Mouse (Mus musculus) heart, postnatal 0 days (tissue): ENCODE results near the gene Nmi. TPM values are rescaled to one million over a fixed set of nuclear protein-coding genes. Genes with fewer than 3 reads are reported as not detected.

Experiments used
- ATAC-seq: fragments of 200-750 bp; cut with Nextera tagmentation; 2 replicates; pipeline ENCODE4 v1.8.0; 2017; ENCODE audit warnings: low read depth, moderate number of reproducible peaks, moderate library complexity; ENCODE audit not compliant: insufficient read depth
- DNase-seq: peaks from one replicate; pipeline ENCODE4 v3.0.0-alpha.2; 2016; ENCODE audit warnings: low spot score
- H3K27ac ChIP-seq: fragments of 300-500 bp; sonication (generic); 2 replicates; pipeline ENCODE4 v1.5.1; 2014; ENCODE audit warnings: low read depth, mild to moderate bottlenecking
- H3K27me3 ChIP-seq: fragments of 300-500 bp; sonication (generic); 2 replicates; pipeline ENCODE4 v1.6.1; 2014; ENCODE audit warnings: low read length, mixed read lengths; ENCODE audit not compliant: control insufficient read depth, insufficient read depth
- H3K36me3 ChIP-seq: fragments of 300-500 bp; sonication (generic); replicated peaks from 2 replicates; pipeline ENCODE4 v1.6.1; 2014; ENCODE audit warnings: low read length, mixed read lengths; ENCODE audit not compliant: control insufficient read depth, insufficient read depth
- H3K4me1 ChIP-seq: fragments of 300-500 bp; sonication (generic); 2 replicates; pipeline ENCODE4 v1.6.1; 2014; ENCODE audit warnings: antibody characterized with exemption; ENCODE audit not compliant: control insufficient read depth, insufficient read depth
- H3K4me2 ChIP-seq: fragments of 300-500 bp; sonication (generic); 2 replicates; pipeline ENCODE4 v1.6.1; 2014; ENCODE audit warnings: low read depth, mild to moderate bottlenecking, low read length, moderate library complexity
- H3K4me3 ChIP-seq: fragments of 300-500 bp; sonication (generic); 2 replicates; pipeline ENCODE4 v1.5.1; 2014; ENCODE audit warnings: low read depth, low read length
- H3K9ac ChIP-seq: fragments of 300-500 bp; sonication (generic); replicated peaks from 2 replicates; pipeline ENCODE4 v1.6.1; 2014; ENCODE audit warnings: low read depth, low read length, mixed read lengths
- H3K9me3 ChIP-seq: fragments of 300-500 bp; sonication (generic); replicated peaks from 2 replicates; pipeline ENCODE4 v1.6.1; 2016; ENCODE audit warnings: low read length; ENCODE audit not compliant: control insufficient read depth
- CTCF ChIP-seq: IDR thresholded peaks from 2 replicates; pipeline ENCODE4 v1.5.1; 2016; ENCODE audit warnings: antibody characterized with exemption, control low read depth, low read depth
- EP300 ChIP-seq: IDR thresholded peaks from 2 replicates; pipeline ENCODE4 v1.6.1; 2016; ENCODE audit warnings: antibody characterized with exemption, low read depth
- WGBS: fragments of 180-500 bp; shearing (Covaris S2); extraction: QIAGEN DNeasy Blood & Tissue Kit; methylation state at CpG from one replicate; pipeline ENCODE4 v1.1.7; 2014; 5-methylcytosine and 5-hydroxymethylcytosine counted together
- polyA plus RNA-seq: library from polyadenylated mRNA; unstranded; fragments of >200 nt; fragmentation: Nextera tagmentation; extraction: Ambion mirVana; gene quantifications from 2 replicates; pipeline ENCODE4 v1.2.1, GENCODE M21; 2015
- total RNA-seq: library from RNA; depleted of rRNA; stranded (reverse); fragments of >200 nt; gene quantifications from 2 replicates; pipeline ENCODE4 v1.2.3, GENCODE M21; 2014; ENCODE audit warnings: low replicate concordance

The Nmi gene
- total and polyA plus RNA-seq, 2 experiments from 2014 or later, result 6.0 to 25.6 TPM

- H3K4me1 ChIP-seq, result no peaks in the 10 kb centered on the region
- no peak for TF ChIP-seq EP300
- no peak for TF ChIP-seq CTCF
- DNase-seq (no peak), ATAC-seq (no peak)
- H3K9ac ChIP-seq, result no peak overlapping the region
- 0 out of 2 replicates have a peak, but pooled peaks cover 4% of the 10 kb centered on the region for H3K9me3 ChIP-seq
- no peak overlapping the region for H3K4me2 ChIP-seq
- H3K27me3 ChIP-seq, result no peaks in the 10 kb centered on the region
- no peak overlapping the region for H3K27ac ChIP-seq
- peaks cover 5% of the 10 kb centered on the region; the same call in 1 of the 2 replicates for H3K36me3 ChIP-seq
- whole genome bisulfite sequencing, result 60% methylated on average over 2 of the region's 2 CpGs
- no peak overlapping the region for H3K4me3 ChIP-seq
These were observed 27.5 kb downstream of the Nmi start for GRCm38 (mm10) chr2:51945812-51946211.

- TF ChIP-seq CTCF (no peak), EP300 (no peak)
These were observed 31.5 kb downstream of the Nmi start for GRCm38 (mm10) chr2:51941832-51942231.

DNA sequence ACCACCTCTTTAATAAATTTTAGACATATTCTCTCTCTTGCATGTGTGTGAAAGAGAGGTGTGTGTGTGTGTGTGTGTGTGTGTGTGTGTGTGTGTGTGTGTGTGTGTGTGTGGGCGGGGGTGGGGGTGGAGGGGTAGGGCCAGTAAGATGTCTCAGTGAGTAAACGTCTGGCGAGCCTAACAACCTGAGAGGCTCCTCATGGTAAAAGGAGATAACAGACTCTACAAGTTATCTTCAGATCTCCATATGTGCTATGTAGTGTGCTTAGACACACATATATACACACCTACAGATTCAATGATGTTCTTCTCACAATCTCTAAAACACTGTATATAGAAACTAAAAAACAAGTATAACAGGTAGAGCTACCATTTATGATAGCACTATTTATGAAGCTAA is 34.5 kb downstream of the Nmi start:
- H3K9me3 ChIP-seq, result 0 out of 2 replicates have a peak, but pooled peaks cover 3% of the 10 kb centered on the region
- no peak overlapping the region for H3K4me2 ChIP-seq
- H3K4me3 ChIP-seq, result no peak overlapping the region
- H3K4me1 ChIP-seq, result 0 out of 2 replicates have a peak, but pooled peaks cover 3% of the 10 kb centered on the region
- no peak overlapping the region for H3K9ac ChIP-seq
- DNase-seq, result no peak
- ATAC-seq, result no peak
- no peaks in the 10 kb centered on the region for H3K36me3 ChIP-seq
- WGBS, result 50% methylated on average over 3 of the region's 3 CpGs
- H3K27me3 ChIP-seq, result no peaks in the 10 kb centered on the region
- TF ChIP-seq CTCF (no peak), EP300 (no peak)
- H3K27ac ChIP-seq, result no peak overlapping the region

More at GRCm38 (mm10) chr2:51941832-51942231, 31.5 kb downstream of the Nmi start:
- DNase-seq (no peak), ATAC-seq (no peak)
- Histone ChIP-seq H3K36me3 (no peaks in the 10 kb centered on the region), H3K4me3 (no peak overlapping the region), H3K9me3 (0 out of 2 replicates have a peak, but pooled peaks cover 4% of the 10 kb centered on the region), H3K4me2 (no peak overlapping the region), H3K9ac (no peak overlapping the region), H3K27me3 (no peaks in the 10 kb centered on the region), H3K4me1 (no peaks in the 10 kb centered on the region), H3K27ac (no peak overlapping the region)
- WGBS, result 81% methylated on average over 7 of the region's 7 CpGs

GRCm38 (mm10) chr2:51937004-51937403 is 36.3 kb downstream of the Nmi start:
- Histone ChIP-seq H3K4me2 (no peak overlapping the region), H3K36me3 (no peaks in the 10 kb centered on the region), H3K4me1 (0 out of 2 replicates have a peak, but pooled peaks cover 3% of the 10 kb centered on the region), H3K9me3 (no peaks in the 10 kb centered on the region), H3K27me3 (no peaks in the 10 kb centered on the region), H3K9ac (no peak overlapping the region), H3K27ac (no peak overlapping the region), H3K4me3 (no peak overlapping the region)
- WGBS, result 68% methylated on average over 6 of the region's 6 CpGs
- ATAC-seq, result no peak
- no peak for TF ChIP-seq EP300
- TF ChIP-seq CTCF, result no peak
- no peak for DNase-seq

DNA sequence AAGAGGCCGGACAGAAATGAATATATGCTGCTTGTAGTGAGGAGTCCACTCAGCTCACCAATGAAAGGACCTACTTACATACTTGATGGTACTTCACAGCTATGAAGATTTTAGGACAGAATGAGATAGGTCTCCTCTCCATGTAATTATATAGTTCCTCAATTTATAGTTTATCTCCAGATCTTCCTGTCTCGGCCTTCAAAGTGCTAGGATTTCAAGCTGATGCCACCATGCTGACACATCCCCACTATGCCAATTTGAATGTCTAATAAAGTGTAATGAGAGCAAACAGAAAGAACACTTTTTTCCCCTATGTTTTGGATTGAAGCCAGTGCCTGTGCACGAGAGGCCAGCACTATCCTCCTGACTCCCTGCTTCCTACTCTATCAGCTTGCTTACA is 36.7 kb downstream of the Nmi start:
- no peak overlapping the region for H3K9ac ChIP-seq
- no peak overlapping the region for H3K27ac ChIP-seq
- no peaks in the 10 kb centered on the region for H3K27me3 ChIP-seq
- H3K4me1 ChIP-seq, result 0 out of 2 replicates have a peak, but pooled peaks cover 3% of the 10 kb centered on the region
- H3K9me3 ChIP-seq, result no peaks in the 10 kb centered on the region
- WGBS, result 75% methylated on average over 3 of the region's 3 CpGs
- H3K4me2 ChIP-seq, result no peak overlapping the region
- no peak for DNase-seq
- TF ChIP-seq CTCF (0 out of 2 replicates have a peak, but pooled peaks have one; percentile 5), EP300 (no peak)
- no peak overlapping the region for H3K4me3 ChIP-seq
- no peak for ATAC-seq
- no peaks in the 10 kb centered on the region for H3K36me3 ChIP-seq

DNA sequence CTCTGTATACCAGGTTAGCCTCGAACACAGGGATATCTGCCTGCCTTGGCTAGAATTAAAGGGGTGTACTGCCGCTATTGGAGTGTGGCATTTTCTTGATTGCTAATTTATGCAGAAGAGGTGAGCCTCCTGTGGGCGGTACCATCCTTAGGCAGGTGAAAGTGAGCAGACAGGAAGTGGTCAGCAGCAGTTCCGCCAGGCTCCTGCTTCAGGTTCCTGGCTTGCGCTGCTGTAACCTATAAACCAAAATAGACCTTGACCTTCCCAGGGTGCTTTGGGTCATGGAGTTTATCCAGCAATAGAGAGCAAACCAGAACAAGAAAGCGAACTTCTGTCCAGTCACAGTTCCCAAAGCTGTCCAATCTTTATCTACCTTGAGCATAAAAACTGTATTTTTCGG is 37.4 kb downstream of the Nmi start:
- no peak overlapping the region for H3K4me2 ChIP-seq
- TF ChIP-seq EP300 (no peak), CTCF (no peak)
- peaks cover 2% of the 10 kb centered on the region; the same call in 1 of the 2 replicates for H3K36me3 ChIP-seq
- H3K27ac ChIP-seq, result no peak overlapping the region
- no peaks in the 10 kb centered on the region for H3K27me3 ChIP-seq
- H3K4me3 ChIP-seq, result no peak overlapping the region
- DNase-seq (no peak), ATAC-seq (no peak)
- no peaks in the 10 kb centered on the region for H3K9me3 ChIP-seq
- H3K4me1 ChIP-seq, result 0 out of 2 replicates have a peak, but pooled peaks cover 3% of the 10 kb centered on the region
- no peak overlapping the region for H3K9ac ChIP-seq
- 93% methylated on average over 7 of the region's 7 CpGs for WGBS
